ENCODE assay signal across 29 mouse cellular contexts in genomic region chr5:28596537-28597314, GRCm38 (mm10).
DNase-seq lines count a peak whose midpoint lies in the region; ATAC-seq lines count a peak whose summit lies in the region.
"Had no signal": no experiment of that assay in that cellular context is flagged by ENCODE, and none has a peak within 500 bp of the region (broad histone marks: within the 10 kb centered on the region; RNA-seq: fewer than 3 reads in every experiment).

No protein-coding gene starts in this region.

- H3K4me1 ChIP-seq in intestine, embryonic 14.5 days (replicated peaks; ENCODE audit: control insufficient read depth, insufficient read depth, low read length), result no peaks in the 10 kb centered on the region
- no peaks in the 10 kb centered on the region for H3K4me1 ChIP-seq in stomach, embryonic 16.5 days (ENCODE audit: control insufficient read depth, insufficient read depth, low read length)
- H3K4me1 ChIP-seq in embryonic facial prominence, embryonic 10.5 days, result no peaks in the 10 kb centered on the region
- H3K4me1 ChIP-seq: embryonic facial prominence, embryonic 13.5 days; forebrain, embryonic 12.5 days; heart, embryonic 12.5 days; hindbrain, embryonic 10.5 days; limb, embryonic 10.5 days; liver, embryonic 15.5 days; neural tube, embryonic 15.5 days had no signal

- H3K36me3 ChIP-seq in intestine, embryonic 14.5 days (ENCODE audit: control insufficient read depth, insufficient read depth, low read length), result no peaks in the 10 kb centered on the region
- no peaks in the 10 kb centered on the region for H3K36me3 ChIP-seq in stomach, embryonic 16.5 days (ENCODE audit: control insufficient read depth, insufficient read depth, low read length)
- no peaks in the 10 kb centered on the region for H3K36me3 ChIP-seq in embryonic facial prominence, embryonic 10.5 days (replicated peaks)
- H3K36me3 ChIP-seq: embryonic facial prominence, embryonic 13.5 days; forebrain, embryonic 12.5 days; heart, embryonic 12.5 days; hindbrain, embryonic 10.5 days; limb, embryonic 10.5 days; liver, embryonic 15.5 days; neural tube, embryonic 15.5 days had no signal

- H3K27me3 ChIP-seq in intestine, embryonic 14.5 days (replicated peaks; ENCODE audit: control insufficient read depth, insufficient read depth, low read length), result no peaks in the 10 kb centered on the region
- no peaks in the 10 kb centered on the region for H3K27me3 ChIP-seq in stomach, embryonic 16.5 days (ENCODE audit: control insufficient read depth, insufficient read depth, low read length)
- no peaks in the 10 kb centered on the region for H3K27me3 ChIP-seq in embryonic facial prominence, embryonic 10.5 days (replicated peaks; ENCODE audit: low read depth, poor library complexity, severe bottlenecking)
- H3K27me3 ChIP-seq: embryonic facial prominence, embryonic 13.5 days; forebrain, embryonic 12.5 days; heart, embryonic 12.5 days; liver, embryonic 15.5 days; neural tube, embryonic 15.5 days had no signal

- peak; percentile 59 to 64 for DNase-seq in urinary bladder, adult 18-20 months (ENCODE audit: low spot score in 2 of 2)
- no peak for DNase-seq in urinary bladder, postnatal 10 days (ENCODE audit: low spot score)
- peak; percentile 48 for DNase-seq in intestine, embryonic 14.5 days (ENCODE audit: low spot score)
- DNase-seq in embryonic facial prominence, embryonic 10.5 days (ENCODE audit: low spot score), result no peak
- no peak for DNase-seq in thymus, postnatal 25 days
- DNase-seq: adrenal gland, adult 2 months; cerebellum, adult 18-20 months; cerebellum, postnatal 14 days; gastrocnemius, postnatal 25 days; heart, adult 18-20 months; heart, postnatal 10 days; kidney, adult 8-10 months; kidney, postnatal 10 days; liver; right cerebral cortex, postnatal 14 days; spleen, adult 18-20 months; thymus, adult 2 months had no signal

- no peak; the same call in 1 of the 2 replicates for ATAC-seq in intestine, embryonic 14.5 days (replicated peaks; ENCODE audit: low FRiP score, low TSS enrichment, low read depth)
- ATAC-seq in stomach, embryonic 16.5 days (ENCODE audit: insufficient read depth, low FRiP score), result peak; percentile 81
- ATAC-seq in CD4-positive, CD25-positive, alpha-beta regulatory T cell, adult 4 months, result no peak
- ATAC-seq: hindbrain, postnatal 0 days had no signal

- no peak overlapping the region for H3K4me2 ChIP-seq in intestine, embryonic 14.5 days (ENCODE audit: low read length)
- H3K4me2 ChIP-seq in stomach, embryonic 16.5 days (ENCODE audit: low read depth, low read length), result no peak overlapping the region; the same call in 1 of the 2 replicates
- H3K4me2 ChIP-seq: embryonic facial prominence, embryonic 13.5 days; forebrain, embryonic 12.5 days; heart, embryonic 12.5 days; liver, embryonic 15.5 days; midbrain, embryonic 11.5 days; neural tube, embryonic 15.5 days had no signal

- 68% methylated on average over 1 of the region's 1 CpGs for WGBS in intestine, embryonic 14.5 days
- whole genome bisulfite sequencing in stomach, embryonic 16.5 days, result 65% methylated on average over 1 of the region's 1 CpGs
- WGBS in embryonic facial prominence, embryonic 10.5 days, result 42% methylated on average over 1 of the region's 1 CpGs

- H3K4me3 ChIP-seq in intestine, embryonic 14.5 days (ENCODE audit: low read depth, low read length), result no peak overlapping the region
- no peak overlapping the region for H3K4me3 ChIP-seq in stomach, embryonic 16.5 days (replicated peaks; ENCODE audit: low read length)
- no peak overlapping the region for H3K4me3 ChIP-seq in embryonic facial prominence, embryonic 10.5 days
- H3K4me3 ChIP-seq: embryonic facial prominence, embryonic 13.5 days; erythroblast, embryonic 14.5 days; forebrain, embryonic 12.5 days; heart, embryonic 12.5 days; hindbrain, embryonic 10.5 days; limb, embryonic 10.5 days; liver, embryonic 15.5 days; neural tube, embryonic 15.5 days had no signal

- H3K9me3 ChIP-seq in intestine, embryonic 14.5 days (ENCODE audit: control insufficient read depth, low read length), result no peaks in the 10 kb centered on the region
- H3K9me3 ChIP-seq in stomach, embryonic 16.5 days (replicated peaks; ENCODE audit: control insufficient read depth, low read length), result no peaks in the 10 kb centered on the region
- no peaks in the 10 kb centered on the region for H3K9me3 ChIP-seq in embryonic facial prominence, embryonic 10.5 days
- H3K9me3 ChIP-seq: embryonic facial prominence, embryonic 13.5 days; forebrain, embryonic 12.5 days; heart, embryonic 12.5 days; hindbrain, embryonic 10.5 days; limb, embryonic 10.5 days; liver, embryonic 15.5 days; neural tube, embryonic 15.5 days had no signal

- H3K9ac ChIP-seq in intestine, embryonic 14.5 days (ENCODE audit: low read length), result no peak overlapping the region
- no peak overlapping the region for H3K9ac ChIP-seq in stomach, embryonic 16.5 days (ENCODE audit: low read length)
- H3K9ac ChIP-seq: embryonic facial prominence, embryonic 13.5 days; forebrain, embryonic 12.5 days; heart, embryonic 12.5 days; liver, embryonic 15.5 days; neural tube, embryonic 15.5 days had no signal

- H3K27ac ChIP-seq in intestine, embryonic 14.5 days (ENCODE audit: low read depth), result no peak overlapping the region
- H3K27ac ChIP-seq in stomach, embryonic 16.5 days (ENCODE audit: low read length), result peak overlapping the region; percentile 88
- no peak overlapping the region for H3K27ac ChIP-seq in embryonic facial prominence, embryonic 10.5 days (replicated peaks)
- H3K27ac ChIP-seq: embryonic facial prominence, embryonic 13.5 days; forebrain, embryonic 12.5 days; hindbrain, embryonic 10.5 days; hindbrain, postnatal 0 days; limb, embryonic 10.5 days; liver, embryonic 15.5 days; neural tube, embryonic 15.5 days had no signal

Comparison
In these comparisons a context has a peak if more than half of its experiments do, and no peak if none do; other contexts are left out.
1. DNase-seq: peak in urinary bladder, adult 18-20 months (2 of 2) and intestine, embryonic 14.5 days (single experiment); none in urinary bladder, postnatal 10 days (single experiment), embryonic facial prominence, embryonic 10.5 days (single experiment) and thymus, postnatal 25 days (single experiment).